24 mouse cellular contexts compared by ENCODE assay signal in genomic region chr3:68630261-68630660, GRCm38 (mm10).
"Had no signal": no experiment of that assay in that cellular context is flagged by ENCODE, and none has a peak within 500 bp of the region (broad histone marks: within the 10 kb centered on the region; RNA-seq: fewer than 3 reads in every experiment).

No protein-coding gene starts in this region.

- H3K4me2 ChIP-seq: heart, embryonic 12.5 days; hindbrain, embryonic 12.5 days; kidney, embryonic 15.5 days; limb, embryonic 13.5 days; limb, embryonic 15.5 days; liver, embryonic 12.5 days had no signal

- ATAC-seq: hindbrain, postnatal 0 days; intestine, embryonic 16.5 days; liver, embryonic 12.5 days had no signal

- H3K9me3 ChIP-seq: heart, embryonic 10.5 days; heart, embryonic 12.5 days; hindbrain, embryonic 12.5 days; kidney, embryonic 15.5 days; limb, embryonic 13.5 days; limb, embryonic 15.5 days; liver, embryonic 12.5 days had no signal

- H3K4me1 ChIP-seq: hindbrain, embryonic 12.5 days; limb, embryonic 13.5 days; limb, embryonic 15.5 days; liver, embryonic 12.5 days had no signal

- H3K27ac ChIP-seq: heart, embryonic 10.5 days; hindbrain, embryonic 12.5 days; hindbrain, postnatal 0 days; kidney, embryonic 15.5 days; kidney, postnatal 0 days; limb, embryonic 13.5 days; limb, embryonic 15.5 days; liver, embryonic 12.5 days; liver, embryonic 14.5 days had no signal

- H3K4me3 ChIP-seq: heart, embryonic 10.5 days; heart, embryonic 12.5 days; hindbrain, embryonic 12.5 days; kidney, embryonic 15.5 days; limb, embryonic 13.5 days; limb, embryonic 15.5 days; liver, embryonic 12.5 days had no signal

- DNase-seq: gastrocnemius, postnatal 14 days; gastrocnemius, postnatal 36 days; heart, adult 18-20 months; heart, postnatal 10 days; heart, postnatal 36 days; kidney, adult 11 months; kidney, adult 2 months; kidney, adult 9 months; kidney, postnatal 14 days; kidney, postnatal 36 days; layer of hippocampus, adult 9-11 months; layer of hippocampus, postnatal 36 days; left cerebral cortex, postnatal 4 days had no signal

- H3K27me3 ChIP-seq: heart, embryonic 12.5 days; hindbrain, embryonic 12.5 days; kidney, embryonic 15.5 days; limb, embryonic 13.5 days; limb, embryonic 15.5 days; liver, embryonic 12.5 days had no signal

- H3K36me3 ChIP-seq: limb, embryonic 13.5 days; limb, embryonic 15.5 days; liver, embryonic 12.5 days had no signal

- H3K9ac ChIP-seq: heart, embryonic 12.5 days; hindbrain, embryonic 12.5 days; kidney, embryonic 15.5 days; limb, embryonic 13.5 days; limb, embryonic 15.5 days; liver, embryonic 12.5 days; liver, embryonic 14.5 days had no signal
